Mouse (Mus musculus) liver, embryonic 11.5 days (tissue): Measurements from ENCODE around the gene Tns3. TPM values are rescaled to one million over a fixed set of nuclear protein-coding genes. Genes with fewer than 3 reads are reported as not detected.

Experiments used
- ATAC-seq: fragments of 200-750 bp; cut with Nextera tagmentation; replicated peaks from 2 replicates; pipeline ENCODE4 v1.8.0; 2017; ENCODE audit warnings: moderate number of reproducible peaks, mild to moderate bottlenecking, moderate TSS enrichment, moderate library complexity; ENCODE audit not compliant: low FRiP score
- DNase-seq: peaks from one replicate; pipeline ENCODE4 v3.0.0-alpha.2; 2017; ENCODE audit warnings: low spot score
- H3K27ac ChIP-seq: fragments of 300-500 bp; sonication (generic); 2 replicates; pipeline ENCODE4 v1.5.1; 2014; ENCODE audit warnings: mild to moderate bottlenecking, low read depth, low read length, control low read depth
- H3K27me3 ChIP-seq: fragments of 300-500 bp; sonication (generic); replicated peaks from 2 replicates; pipeline ENCODE4 v1.6.1; 2014; ENCODE audit warnings: low read length, mixed read lengths; ENCODE audit not compliant: control insufficient read depth, insufficient read depth
- H3K36me3 ChIP-seq: fragments of 300-500 bp; sonication (generic); 2 replicates; pipeline ENCODE4 v1.6.1; 2014; ENCODE audit warnings: mild to moderate bottlenecking, low read length, moderate library complexity, mixed read lengths; ENCODE audit not compliant: control insufficient read depth, insufficient read depth
- H3K4me1 ChIP-seq: fragments of 300-500 bp; sonication (generic); replicated peaks from 2 replicates; pipeline ENCODE4 v1.6.1; 2014; ENCODE audit warnings: low read length, mixed read lengths; ENCODE audit not compliant: control insufficient read depth, insufficient read depth
- H3K4me2 ChIP-seq: fragments of 300-500 bp; sonication (generic); 2 replicates; pipeline ENCODE4 v1.6.1; 2014; ENCODE audit warnings: mild to moderate bottlenecking, control low read depth, moderate library complexity
- H3K4me3 ChIP-seq: fragments of 300-500 bp; sonication (generic); 2 replicates; pipeline ENCODE4 v1.5.1; 2014; ENCODE audit warnings: low read depth, low read length, control low read depth
- H3K9ac ChIP-seq: fragments of 300-500 bp; sonication (generic); 2 replicates; pipeline ENCODE4 v1.6.1; 2014; ENCODE audit warnings: low read depth, low read length, control low read depth
- H3K9me3 ChIP-seq: fragments of 300-500 bp; sonication (generic); 2 replicates; pipeline ENCODE4 v1.6.1; 2016; ENCODE audit warnings: low read length, inconsistent platforms, mixed read lengths; ENCODE audit not compliant: control insufficient read depth
- WGBS: fragments of 180-500 bp; shearing (Covaris S2); extraction: QIAGEN DNeasy Blood & Tissue Kit; methylation state at CpG from one replicate; pipeline ENCODE4 v1.1.7; 2014; 5-methylcytosine and 5-hydroxymethylcytosine counted together
- polyA plus RNA-seq: library from polyadenylated mRNA; unstranded; fragments of >200 nt; fragmentation: Nextera tagmentation; extraction: Ambion mirVana; gene quantifications from 2 replicates; pipeline ENCODE4 v1.2.1, GENCODE M21; 2014

The Tns3 gene
- polyA plus RNA-seq, 1 experiment from 2014 or later = 9.8 TPM

DNA sequence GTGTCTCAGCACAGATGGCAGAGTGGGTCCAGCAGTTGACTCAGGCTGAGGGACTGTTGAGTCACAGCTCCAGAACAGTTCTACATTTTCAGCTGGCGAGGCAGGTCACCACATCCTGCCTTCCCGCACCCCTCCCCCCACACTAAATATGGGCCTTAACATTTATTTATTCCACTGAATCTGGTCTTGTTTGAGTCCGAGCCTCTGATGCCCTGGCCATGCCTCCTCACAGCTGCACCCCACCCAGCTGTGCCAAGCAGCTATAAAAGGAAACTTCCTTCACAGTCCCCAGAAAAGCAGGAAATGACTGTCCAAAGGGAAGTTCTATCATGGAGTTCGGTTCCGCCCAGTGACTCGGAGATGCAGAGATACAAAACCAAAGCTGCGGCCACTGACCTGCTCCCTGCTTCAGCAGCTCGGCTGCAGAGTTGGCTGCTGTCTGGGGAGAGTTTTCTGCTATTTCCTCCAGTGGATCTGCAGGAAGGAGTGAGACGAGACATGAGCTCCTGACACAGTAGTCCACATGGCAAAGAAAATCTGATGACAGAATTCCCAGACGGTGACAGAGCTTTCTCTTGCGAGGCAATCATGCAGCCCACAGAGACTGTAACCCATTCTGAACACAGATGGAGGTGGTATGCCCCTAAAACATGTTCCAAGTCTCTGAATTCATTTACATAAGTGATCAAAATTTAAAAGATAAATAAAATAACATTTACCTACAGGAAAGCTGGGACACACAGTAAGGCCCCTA, 220.6 kb downstream of the Tns3 start:
- Histone ChIP-seq H3K9me3 (no peaks in the 10 kb centered on the region), H3K27me3 (no peaks in the 10 kb centered on the region), H3K36me3 (peaks cover 2% of the 10 kb centered on the region), H3K9ac (no peak overlapping the region), H3K4me3 (no peak overlapping the region), H3K27ac (no peak overlapping the region), H3K4me1 (no peaks in the 10 kb centered on the region), H3K4me2 (no peak overlapping the region)
- DNase-seq (no peak), ATAC-seq (no peak; the same call in 1 of the 2 replicates)
- 54% methylated on average over 11 of the region's 11 CpGs for WGBS

DNA sequence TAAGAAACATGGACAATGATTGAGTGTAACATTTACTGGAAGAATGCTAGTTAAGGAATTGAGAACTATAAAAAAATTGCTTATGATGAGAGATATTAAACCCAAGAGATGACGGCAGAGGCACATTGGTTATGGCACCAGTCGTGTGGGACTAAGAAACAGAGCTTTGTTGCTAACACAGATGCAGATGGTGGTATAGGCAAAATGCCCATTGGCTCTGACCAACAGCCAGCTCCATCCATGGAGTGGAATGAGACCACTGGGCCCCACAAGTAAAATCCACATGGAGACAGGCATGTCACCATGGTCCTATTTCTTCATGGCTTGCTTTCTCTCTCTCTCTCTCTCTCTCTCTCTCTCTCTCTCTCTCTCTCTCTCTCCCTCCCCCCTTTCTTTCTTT, 223.6 kb downstream of the Tns3 start:
- Histone ChIP-seq H3K4me2 (no peak overlapping the region), H3K4me1 (no peaks in the 10 kb centered on the region), H3K27ac (no peak overlapping the region), H3K9me3 (no peaks in the 10 kb centered on the region), H3K36me3 (no peaks in the 10 kb centered on the region; the same call in 1 of the 2 replicates), H3K27me3 (no peaks in the 10 kb centered on the region), H3K9ac (no peak overlapping the region), H3K4me3 (no peak overlapping the region)
- WGBS = 86% methylated on average over 2 of the region's 2 CpGs
- DNase-seq = peak; percentile 0
- ATAC-seq = no peak

DNA sequence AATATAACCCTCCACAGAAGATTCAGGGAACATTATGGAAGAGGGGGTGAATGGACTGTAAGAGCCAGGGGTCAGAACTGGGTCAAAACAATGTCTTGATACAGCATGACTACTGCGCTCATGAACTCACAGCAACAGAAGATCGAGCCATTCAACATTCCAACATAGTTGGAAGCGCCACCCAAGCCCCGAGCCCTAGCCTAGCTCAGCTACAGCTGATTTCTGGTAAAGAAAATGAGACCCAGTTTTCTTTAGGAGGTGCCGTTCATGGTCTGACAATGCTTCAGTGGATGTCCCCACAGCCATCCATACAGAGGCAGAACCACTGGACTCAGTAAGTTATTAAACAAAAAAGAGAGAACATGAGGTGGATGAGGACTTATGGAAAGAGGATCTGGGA, 224.1 kb downstream of the Tns3 start:
- Histone ChIP-seq H3K4me3 (no peak overlapping the region), H3K9ac (no peak overlapping the region), H3K9me3 (no peaks in the 10 kb centered on the region), H3K27ac (no peak overlapping the region), H3K27me3 (no peaks in the 10 kb centered on the region), H3K4me2 (no peak overlapping the region), H3K36me3 (no peaks in the 10 kb centered on the region; the same call in 1 of the 2 replicates), H3K4me1 (no peaks in the 10 kb centered on the region)
- no peak for DNase-seq
- ATAC-seq = no peak
- WGBS = 91% methylated on average over 5 of the region's 5 CpGs

DNA sequence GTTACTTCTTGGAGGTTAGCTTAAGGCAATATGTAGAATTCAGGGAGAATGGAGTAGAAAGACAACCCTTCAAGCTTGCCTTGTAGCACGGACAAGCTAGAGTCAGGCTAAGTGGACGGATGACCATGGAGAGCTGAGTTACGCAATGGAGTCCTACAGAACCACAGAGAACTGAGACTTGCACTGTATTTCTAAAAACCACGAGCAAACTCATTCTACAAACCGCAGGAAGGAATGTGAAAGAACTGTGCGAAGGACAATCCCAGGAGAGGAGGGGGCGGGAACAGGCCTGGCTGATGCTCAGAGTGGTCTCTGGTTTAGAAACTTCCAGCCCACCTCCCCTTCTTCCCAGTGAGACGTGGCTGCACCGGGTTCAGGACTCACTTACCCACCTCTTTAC, 225.3 kb downstream of the Tns3 start:
- H3K9ac ChIP-seq = no peak overlapping the region
- no peak overlapping the region for H3K4me2 ChIP-seq
- DNase-seq = peak; percentile 2
- H3K36me3 ChIP-seq = peaks cover under 1% of the 10 kb centered on the region; the same call in 1 of the 2 replicates
- 84% methylated on average over 9 of the region's 9 CpGs for WGBS
- no peak overlapping the region for H3K27ac ChIP-seq
- no peaks in the 10 kb centered on the region for H3K9me3 ChIP-seq
- H3K27me3 ChIP-seq = no peaks in the 10 kb centered on the region
- H3K4me1 ChIP-seq = no peaks in the 10 kb centered on the region
- no peak for ATAC-seq
- no peak overlapping the region for H3K4me3 ChIP-seq

DNA sequence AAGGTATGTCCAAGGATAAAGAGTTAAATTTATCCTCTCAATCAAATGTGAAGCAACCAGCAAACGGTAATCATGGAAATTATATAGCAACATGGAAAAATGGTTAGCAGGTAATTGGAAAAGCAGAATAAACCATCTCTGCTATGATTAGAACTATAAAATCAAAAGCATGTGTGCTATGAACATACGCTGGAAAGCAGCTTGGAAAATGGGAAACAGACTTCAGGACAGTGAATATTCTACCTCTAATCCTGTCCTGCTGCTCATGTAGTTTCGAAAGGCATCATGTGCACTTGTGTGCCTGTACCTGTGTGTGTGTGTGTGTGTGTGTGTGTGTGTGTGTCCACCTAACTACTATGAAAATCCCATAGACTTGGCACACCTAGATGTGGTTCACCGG, 226.1 kb downstream of the Tns3 start:
- Histone ChIP-seq H3K27ac (no peak overlapping the region), H3K27me3 (no peaks in the 10 kb centered on the region), H3K36me3 (peaks cover 3% of the 10 kb centered on the region; the same call in 1 of the 2 replicates), H3K4me1 (no peaks in the 10 kb centered on the region), H3K9ac (no peak overlapping the region), H3K4me2 (no peak overlapping the region), H3K9me3 (no peaks in the 10 kb centered on the region), H3K4me3 (no peak overlapping the region)
- ATAC-seq (no peak), DNase-seq (no peak)
- 92% methylated on average over 4 of the region's 4 CpGs for WGBS

DNA sequence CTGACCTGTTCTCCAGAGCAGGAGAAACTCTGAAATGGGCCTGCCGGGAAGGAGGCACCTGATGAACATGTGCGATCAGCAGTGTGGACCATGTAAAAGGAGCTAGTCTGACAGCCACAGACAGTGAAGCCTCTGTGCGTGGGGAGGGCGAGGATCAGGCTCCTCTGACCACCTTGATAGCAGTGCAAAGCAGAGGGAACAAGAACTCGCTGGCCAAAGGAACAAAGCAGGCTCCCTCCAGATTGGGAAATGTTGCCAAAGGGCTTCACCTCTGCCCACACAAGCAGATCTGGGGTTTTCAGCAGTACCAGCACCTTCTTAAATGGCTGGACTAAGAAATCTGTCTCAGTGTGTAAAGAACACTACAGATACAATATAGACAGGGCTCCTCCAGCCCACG, 229.2 kb downstream of the Tns3 start:
- ATAC-seq = no peak
- Histone ChIP-seq H3K36me3 (peaks cover 5% of the 10 kb centered on the region; the same call in 1 of the 2 replicates), H3K27me3 (no peaks in the 10 kb centered on the region), H3K27ac (no peak overlapping the region), H3K9ac (no peak overlapping the region), H3K9me3 (no peaks in the 10 kb centered on the region), H3K4me3 (no peak overlapping the region), H3K4me2 (no peak overlapping the region), H3K4me1 (no peaks in the 10 kb centered on the region)
- 86% methylated on average over 6 of the region's 6 CpGs for WGBS
- DNase-seq = no peak

DNA sequence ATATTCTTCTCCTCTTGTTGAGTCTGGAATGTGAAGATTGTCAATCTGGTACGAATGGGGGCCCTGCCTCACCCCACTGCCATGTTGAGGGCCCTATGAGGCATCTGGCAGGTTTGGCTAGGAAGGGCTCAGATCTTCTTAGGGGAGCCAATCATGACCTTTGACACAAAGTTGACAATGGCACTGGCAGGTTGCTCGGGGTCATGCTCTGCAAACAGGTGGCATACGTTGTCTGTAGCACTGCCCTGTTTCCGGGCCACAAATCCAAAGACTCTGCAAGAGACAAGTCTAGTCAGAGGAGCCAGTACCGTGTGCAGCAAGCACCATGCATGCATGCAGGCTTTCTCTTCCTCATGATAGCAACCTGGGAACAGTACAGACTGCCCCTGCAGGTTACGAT, 230.0 kb downstream of the Tns3 start:
- Histone ChIP-seq H3K27ac (no peak overlapping the region), H3K36me3 (peaks cover 5% of the 10 kb centered on the region; the same call in 1 of the 2 replicates), H3K9me3 (no peaks in the 10 kb centered on the region), H3K9ac (no peak overlapping the region), H3K4me3 (no peak overlapping the region), H3K27me3 (no peaks in the 10 kb centered on the region), H3K4me2 (no peak overlapping the region), H3K4me1 (no peaks in the 10 kb centered on the region)
- WGBS = 73% methylated on average over 6 of the region's 6 CpGs
- peak; percentile 23 for DNase-seq
- ATAC-seq = no peak

DNA sequence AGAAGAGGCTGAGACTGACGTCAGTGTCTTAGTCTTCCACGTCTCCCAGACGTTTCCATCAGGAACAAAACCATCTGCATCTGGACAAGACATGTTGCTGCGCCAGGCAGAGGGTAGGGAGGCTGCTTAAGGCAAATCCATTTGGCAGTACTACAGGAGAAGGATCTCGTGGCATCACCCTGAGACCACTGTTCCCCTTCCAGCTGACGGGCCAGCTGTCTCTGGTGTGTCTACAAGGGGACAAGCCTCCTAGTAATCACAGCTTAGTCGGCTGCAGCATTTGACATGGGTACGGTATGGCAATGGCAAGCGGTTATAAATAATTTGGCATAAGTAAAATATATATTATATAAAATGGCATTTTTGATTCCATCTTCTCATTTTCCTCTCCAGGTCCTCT, 230.9 kb downstream of the Tns3 start:
- no peaks in the 10 kb centered on the region for H3K9me3 ChIP-seq
- no peak overlapping the region for H3K4me2 ChIP-seq
- H3K9ac ChIP-seq = no peak overlapping the region
- ATAC-seq (no peak), DNase-seq (peak; percentile 14)
- H3K36me3 ChIP-seq = peaks cover 5% of the 10 kb centered on the region; the same call in 1 of the 2 replicates
- no peak overlapping the region for H3K27ac ChIP-seq
- 85% methylated on average over 9 of the region's 9 CpGs for WGBS
- H3K4me1 ChIP-seq = no peaks in the 10 kb centered on the region
- no peak overlapping the region for H3K4me3 ChIP-seq
- H3K27me3 ChIP-seq = no peaks in the 10 kb centered on the region

DNA sequence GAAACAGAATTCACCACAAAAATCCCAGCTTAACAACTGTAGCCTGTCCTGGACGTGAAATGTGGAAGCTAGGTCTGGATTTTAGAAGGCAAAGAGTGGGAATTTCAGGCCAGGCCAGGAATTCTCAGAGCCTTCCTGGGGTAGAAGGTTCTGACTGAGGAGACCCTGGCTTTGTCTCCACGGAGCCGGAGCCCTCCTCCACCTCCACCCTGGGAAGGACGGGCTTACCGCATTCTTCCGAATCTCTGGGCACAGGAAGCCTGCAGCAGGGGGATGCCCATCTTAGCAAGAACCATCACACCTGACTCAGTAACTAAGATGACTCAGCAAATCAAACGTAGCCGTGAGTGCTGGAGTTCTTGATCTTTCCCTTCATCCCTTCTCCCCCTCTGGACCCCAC, 231.4 kb downstream of the Tns3 start:
- WGBS = 80% methylated on average over 8 of the region's 8 CpGs
- no peaks in the 10 kb centered on the region for H3K27me3 ChIP-seq
- ATAC-seq (no peak), DNase-seq (peak; percentile 11)
- no peaks in the 10 kb centered on the region for H3K4me1 ChIP-seq
- H3K4me2 ChIP-seq = no peak overlapping the region
- H3K9ac ChIP-seq = no peak overlapping the region
- H3K9me3 ChIP-seq = no peaks in the 10 kb centered on the region
- H3K4me3 ChIP-seq = no peak overlapping the region
- peaks cover 5% of the 10 kb centered on the region; the same call in 1 of the 2 replicates for H3K36me3 ChIP-seq
- no peak overlapping the region for H3K27ac ChIP-seq
